Mouse (Mus musculus): ENCODE results near the gene Ep400. TPM values are rescaled to one million over a fixed set of nuclear protein-coding genes. Genes with fewer than 3 reads are reported as not detected.
A peak's percentile ranks its signal among the peaks of the same experiment; 100 is the strongest.
"Not testable (repeated sequence)": the region's sequence is repeated elsewhere in the genome, so short reads cannot be mapped to it uniquely, and the experiment has no call there.

The Ep400 gene
- total RNA-seq, 1 experiment from 2014 or later: 63.6 TPM

- ATAC-seq (replicated peaks; ENCODE audit: low read depth, poor library complexity, severe bottlenecking): no peak
These were observed 10.4 kb upstream of the Ep400 start for GRCm38 (mm10) chr5:110780761-110781528.

- ATAC-seq (replicated peaks; ENCODE audit: low read depth, poor library complexity, severe bottlenecking): peak; percentile 95
These were observed 9.7 kb upstream of the Ep400 start, which contains the start of gene Pus1 for GRCm38 (mm10) chr5:110779998-110780760. Gene Pus1, minus strand, starts transcription at chr5:110780659.

GRCm38 (mm10) chr5:110779276-110779997, 8.9 kb upstream of the Ep400 start:
- no peak for ATAC-seq (replicated peaks; ENCODE audit: low read depth, poor library complexity, severe bottlenecking)

- ATAC-seq (replicated peaks; ENCODE audit: low read depth, poor library complexity, severe bottlenecking): no peak
These were observed 7.7 kb upstream of the Ep400 start for GRCm38 (mm10) chr5:110778263-110778662.

- ATAC-seq (replicated peaks; ENCODE audit: low read depth, poor library complexity, severe bottlenecking): no peak
These were observed 5.6 kb upstream of the Ep400 start for GRCm38 (mm10) chr5:110776141-110776540.

- no peak for ATAC-seq (replicated peaks; ENCODE audit: low read depth, poor library complexity, severe bottlenecking)
These were observed 4.0 kb upstream of the Ep400 start for GRCm38 (mm10) chr5:110774511-110774910.

GRCm38 (mm10) chr5:110772945-110773344, 2.4 kb upstream of the Ep400 start:
- ATAC-seq (replicated peaks; ENCODE audit: low read depth, poor library complexity, severe bottlenecking): not testable (repeated sequence)

GRCm38 (mm10) chr5:110770031-110770445, 479 bp downstream of the Ep400 start:
- 0 out of 2 replicates have a peak, but pooled peaks have one; percentile 2 for ATAC-seq (replicated peaks; ENCODE audit: low read depth, poor library complexity, severe bottlenecking)

- ATAC-seq (replicated peaks; ENCODE audit: low read depth, poor library complexity, severe bottlenecking): no peak
These were observed 1.2 kb downstream of the Ep400 start for GRCm38 (mm10) chr5:110769272-110769671.

GRCm38 (mm10) chr5:110763890-110764289, 6.6 kb downstream of the Ep400 start:
- ATAC-seq (replicated peaks; ENCODE audit: low read depth, poor library complexity, severe bottlenecking): no peak

- ATAC-seq (replicated peaks; ENCODE audit: low read depth, poor library complexity, severe bottlenecking): no peak
These were observed 25.5 kb downstream of the Ep400 start for GRCm38 (mm10) chr5:110745021-110745420.

GRCm38 (mm10) chr5:110739496-110740275, 30.8 kb downstream of the Ep400 start:
- ATAC-seq (replicated peaks; ENCODE audit: low read depth, poor library complexity, severe bottlenecking): no peak

GRCm38 (mm10) chr5:110735606-110736005, 34.9 kb downstream of the Ep400 start:
- no peak for ATAC-seq (replicated peaks; ENCODE audit: low read depth, poor library complexity, severe bottlenecking)

GRCm38 (mm10) chr5:110733231-110733823, 37.2 kb downstream of the Ep400 start:
- ATAC-seq (replicated peaks; ENCODE audit: low read depth, poor library complexity, severe bottlenecking): no peak

- no peak for ATAC-seq (replicated peaks; ENCODE audit: low read depth, poor library complexity, severe bottlenecking)
These were observed 39.3 kb downstream of the Ep400 start for GRCm38 (mm10) chr5:110731227-110731626.

GRCm38 (mm10) chr5:110727850-110728249, 42.7 kb downstream of the Ep400 start:
- no peak for ATAC-seq (replicated peaks; ENCODE audit: low read depth, poor library complexity, severe bottlenecking)

- no peak for ATAC-seq (replicated peaks; ENCODE audit: low read depth, poor library complexity, severe bottlenecking)
These were observed 47.0 kb downstream of the Ep400 start for GRCm38 (mm10) chr5:110723543-110723942.

- ATAC-seq (replicated peaks; ENCODE audit: low read depth, poor library complexity, severe bottlenecking): peak; percentile 69; the same call in 1 of the 2 replicates
These were observed 49.1 kb downstream of the Ep400 start for GRCm38 (mm10) chr5:110721463-110721862.

- ATAC-seq (replicated peaks; ENCODE audit: low read depth, poor library complexity, severe bottlenecking): no peak
These were observed 59.1 kb downstream of the Ep400 start for GRCm38 (mm10) chr5:110711455-110711854.

All from common myeloid progenitor, adult 5-6 weeks (primary cell).